Mouse (Mus musculus) lung, adult 2 months (tissue): ENCODE measurements around the gene Kat6b.

Experiments
- CTCF ChIP-seq: fragments of 200-500 bp; IDR thresholded peaks from 2 replicates; pipeline ENCODE4 v1.5.1; 2011; ENCODE audit warnings: mild to moderate bottlenecking, low read length, control low read depth; ENCODE audit not compliant: insufficient read depth
- POLR2A ChIP-seq: fragments of 200-500 bp; IDR thresholded peaks from 2 replicates; pipeline ENCODE4 v1.6.1; 2011; ENCODE audit warnings: low read depth, mild to moderate bottlenecking, control low read depth, low read length, borderline replicate concordance; ENCODE audit errors: extremely low read depth

GRCm38 (mm10) chr14:21456526-21456925 is 24.7 kb upstream of the Kat6b start:
- no peak for TF ChIP-seq CTCF
- no peak for TF ChIP-seq POLR2A
